Mouse (Mus musculus): ENCODE data around the gene Caprin2. TPM values are rescaled to one million over a fixed set of nuclear protein-coding genes. Genes with fewer than 3 reads are reported as not detected.

Gene Caprin2
- polyA plus RNA-seq, 1 experiment, result 19.4 TPM

DNA sequence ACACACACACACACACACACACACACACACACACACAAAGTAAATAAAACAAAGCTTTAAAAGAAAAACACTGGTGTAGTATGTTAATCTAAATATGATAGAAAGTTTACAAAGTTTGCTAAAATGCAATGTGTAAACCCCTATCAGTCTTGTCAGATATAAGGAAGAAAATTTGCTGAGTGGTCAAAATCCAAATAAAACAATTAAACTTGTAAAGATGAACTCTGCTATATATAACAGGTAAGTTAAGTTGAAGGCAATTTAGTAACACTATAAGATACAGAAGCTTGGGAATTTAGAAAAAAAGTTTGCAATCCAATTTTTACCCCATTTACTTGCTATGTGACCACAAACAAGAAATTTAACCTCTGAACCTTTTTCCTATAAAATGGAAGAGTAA, 50.4 kb downstream of the Caprin2 start:
- no peak for DNase-seq (ENCODE audit: extremely low spot score in 1 of 2, low spot score in 1 of 2)

- DNase-seq (ENCODE audit: extremely low spot score in 1 of 2, low spot score in 1 of 2), result no peak
These were observed 54.3 kb downstream of the Caprin2 start for GRCm38 (mm10) chr6:148841760-148842159.

- DNase-seq (ENCODE audit: extremely low spot score in 1 of 2, low spot score in 1 of 2), result no peak
These were observed 57.6 kb downstream of the Caprin2 start for GRCm38 (mm10) chr6:148838460-148838859.

- no peak for DNase-seq (ENCODE audit: extremely low spot score in 1 of 2, low spot score in 1 of 2)
These were observed 64.3 kb downstream of the Caprin2 start for GRCm38 (mm10) chr6:148831728-148832121.

DNA sequence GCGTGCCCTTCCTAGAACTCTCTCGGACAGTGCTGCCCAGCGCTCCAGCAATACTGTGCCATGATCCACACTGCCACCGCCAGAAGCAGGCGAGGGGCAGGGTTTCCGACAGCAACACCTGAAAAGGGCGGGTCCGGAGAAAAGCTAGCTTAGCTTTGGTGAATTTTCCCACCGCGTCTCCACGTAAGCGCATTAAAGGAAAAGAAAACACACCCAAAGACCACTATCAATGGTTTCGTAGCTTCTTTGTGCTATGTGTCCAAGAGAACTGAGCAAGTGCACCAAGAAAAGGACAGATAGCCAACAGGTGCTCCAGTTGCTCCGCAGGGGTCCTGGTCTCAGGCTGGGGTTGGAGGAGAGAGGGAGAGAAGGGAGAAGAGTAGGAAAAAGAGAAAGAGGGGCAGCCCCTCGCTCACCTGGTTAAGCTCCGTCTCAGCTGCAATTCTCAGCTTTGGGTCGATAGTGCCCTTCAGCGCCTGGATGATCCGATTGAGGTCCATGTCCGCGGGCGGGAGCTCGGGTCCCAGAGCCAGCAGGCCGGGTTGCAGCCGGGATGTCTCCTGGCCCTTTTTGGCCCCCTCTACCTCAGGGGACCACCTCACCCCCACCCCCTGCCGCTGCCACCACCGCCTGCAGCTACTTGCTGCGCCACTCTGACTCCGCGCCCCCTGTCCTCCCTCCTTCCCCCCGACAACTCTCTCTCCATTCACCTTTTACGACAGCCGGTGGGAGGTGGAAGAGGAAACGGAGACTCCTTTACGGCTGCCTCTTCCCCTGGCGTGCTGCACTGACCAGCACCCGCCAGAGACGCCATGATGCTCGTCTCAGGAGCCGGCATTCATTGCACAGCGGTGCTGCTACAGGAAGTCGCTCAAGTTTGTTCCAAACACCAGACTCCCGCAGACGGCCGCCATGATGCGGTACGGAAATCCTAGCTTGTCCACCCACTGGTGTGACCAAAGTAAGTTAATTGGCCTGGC, 65.0 kb downstream of the Caprin2 start, which contains the start of gene Ipo8:
Gene Ipo8, minus strand, starts transcription at position 720 of the 980 bp plus-strand sequence.
- DNase-seq (ENCODE audit: extremely low spot score in 1 of 2, low spot score in 1 of 2), result peak; percentile 97 to 98

GRCm38 (mm10) chr6:148830355-148830747, 65.7 kb downstream of the Caprin2 start:
- DNase-seq (ENCODE audit: extremely low spot score in 1 of 2, low spot score in 1 of 2), result no peak

GRCm38 (mm10) chr6:148826119-148826518, 69.9 kb downstream of the Caprin2 start:
- DNase-seq (ENCODE audit: extremely low spot score in 1 of 2, low spot score in 1 of 2), result peak in 1 of 2 experiments; percentile 6

DNA sequence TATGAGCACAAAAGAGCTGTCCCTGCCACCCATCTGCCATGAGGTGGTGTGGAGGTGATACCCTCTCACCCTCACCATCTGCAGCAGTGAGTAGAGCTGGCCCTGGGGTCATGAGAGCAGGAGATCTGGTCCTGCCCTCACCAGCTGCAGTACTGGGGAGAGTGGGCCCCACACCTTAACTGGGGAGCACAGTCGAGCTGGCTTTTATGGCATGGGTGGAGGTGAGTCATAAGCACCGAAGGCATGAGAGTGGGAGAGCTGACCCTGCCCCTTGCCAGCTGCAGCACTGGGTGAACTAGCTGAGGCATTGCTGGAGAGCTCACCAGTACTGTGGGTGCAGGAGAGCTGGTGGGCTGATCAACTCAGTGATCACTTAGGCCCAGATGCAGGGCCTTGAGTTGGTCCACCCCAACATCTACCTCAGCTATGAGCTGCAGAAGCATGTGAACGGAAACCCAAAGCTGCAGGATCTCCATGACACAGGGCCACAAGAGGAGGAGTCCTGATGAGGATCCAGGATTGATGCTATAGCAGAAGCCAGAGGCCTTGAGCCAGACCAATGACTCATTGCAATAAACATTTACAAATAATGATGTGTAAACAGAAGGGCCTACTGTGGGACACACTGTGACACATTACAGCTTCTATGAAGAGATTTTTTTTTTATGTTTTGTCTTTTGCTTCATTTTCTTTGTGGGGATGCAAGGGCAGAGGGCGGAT, 77.3 kb downstream of the Caprin2 start:
- DNase-seq (ENCODE audit: extremely low spot score in 1 of 2, low spot score in 1 of 2), result no peak

- DNase-seq (ENCODE audit: extremely low spot score in 1 of 2, low spot score in 1 of 2), result no peak
These were observed 79.3 kb downstream of the Caprin2 start for GRCm38 (mm10) chr6:148816751-148817150.

DNA sequence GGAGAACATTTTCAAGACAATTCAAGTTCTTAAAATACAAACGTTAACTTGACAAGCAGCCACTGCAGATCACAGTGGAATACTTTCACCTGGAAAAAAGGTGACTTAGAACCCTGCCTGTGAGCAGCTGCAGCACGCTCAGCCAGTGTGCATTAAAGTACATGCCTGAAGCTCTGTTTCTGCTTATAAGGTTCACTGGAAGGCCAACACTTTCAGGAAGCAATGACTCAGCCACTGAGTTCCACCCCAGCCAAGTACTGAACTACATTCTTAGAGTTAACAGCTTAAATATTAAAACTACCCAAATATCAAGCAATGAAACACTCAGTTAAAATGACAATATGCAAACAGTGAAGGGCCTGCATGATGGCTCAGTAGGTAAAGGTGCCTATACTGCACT, 84.9 kb downstream of the Caprin2 start:
- DNase-seq (ENCODE audit: extremely low spot score in 1 of 2, low spot score in 1 of 2), result no peak

GRCm38 (mm10) chr6:148799773-148800172, 96.3 kb downstream of the Caprin2 start:
- no peak for DNase-seq (ENCODE audit: extremely low spot score in 1 of 2, low spot score in 1 of 2)

DNA sequence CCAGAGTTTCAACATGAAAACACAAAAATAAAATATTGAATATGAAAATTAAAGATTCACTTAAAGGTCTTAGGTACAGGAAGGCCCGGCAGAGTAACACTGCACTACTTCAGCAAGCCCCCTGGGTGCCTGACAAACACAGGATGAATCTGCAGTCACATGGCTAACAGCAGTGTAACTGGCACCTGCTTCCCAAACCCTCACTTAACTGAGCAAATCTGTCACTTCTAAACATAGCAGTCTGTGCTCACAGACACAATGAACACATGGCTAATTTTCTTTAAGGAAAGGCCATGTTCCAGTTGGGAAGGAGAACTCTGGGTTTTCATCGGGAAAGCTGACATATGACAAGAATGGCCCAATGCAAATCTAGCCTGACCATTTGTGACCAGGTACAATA, 100.9 kb downstream of the Caprin2 start:
- peak in 1 of 2 experiments; percentile 4 for DNase-seq (ENCODE audit: extremely low spot score in 1 of 2, low spot score in 1 of 2)

Other genes starting within 250 kb of the Caprin2 start
- 26.2 and 28.3 TPM in 2 replicates for gene Ipo8, start 64.8 kb downstream of the Caprin2 start, polyA plus RNA-seq (2012; rRNA removed)
- 2.3 and 2.7 TPM in 2 replicates for gene Sinhcaf, start 50.2 kb upstream of the Caprin2 start, polyA plus RNA-seq (2012; rRNA removed)
- 23.1 and 24.1 TPM in 2 replicates for gene Dennd5b, start 205.4 kb upstream of the Caprin2 start, polyA plus RNA-seq (2012; rRNA removed)
- not detected in 2 replicates for gene Gm10203, start 233.9 kb upstream of the Caprin2 start, polyA plus RNA-seq (2012; rRNA removed)
- gene Etfbkmt, start 243.6 kb upstream of the Caprin2 start, polyA plus RNA-seq (2012; rRNA removed), result 5.6 and 6.2 TPM in 2 replicates

All from frontal cortex, adult 2 months (tissue).